Mouse (Mus musculus) megakaryocyte, embryonic 14.5 days (primary cell): ENCODE measurements at regions not wholly inside any gene's neighbourhood (a gene's known extent, or its start where the extent isn't known, plus 50 kb on each side); places are given as distances from the start of the nearest gene placed in this dataset.

Experiments used
- FLI1 ChIP-seq: IDR thresholded peaks from 2 replicates; pipeline ENCODE4 v1.6.1; 2012; ENCODE audit warnings: low read length, inconsistent platforms, mixed read lengths
- GATA1 ChIP-seq: IDR thresholded peaks from 3 replicates; pipeline ENCODE4 v1.6.1; 2012; ENCODE audit warnings: mixed read lengths, low read length, inconsistent platforms, borderline replicate concordance

GRCm38 (mm10) chr1:119129039-119129438 is 75.6 kb upstream of the Gli2 start:
- TF ChIP-seq GATA1 (no peak), FLI1 (no peak)
